Mouse (Mus musculus) liver, postnatal 0 days (tissue): Measurements from ENCODE around the gene Slc4a10.

Experiments
- CTCF ChIP-seq: sonication (generic); IDR thresholded peaks from 2 replicates; pipeline ENCODE4 v1.5.1; 2016; ENCODE audit warnings: antibody characterized with exemption, low read depth
- EP300 ChIP-seq: IDR thresholded peaks from 2 replicates; pipeline ENCODE4 v1.6.1; 2016; ENCODE audit warnings: antibody characterized with exemption, low read depth, mild to moderate bottlenecking

DNA sequence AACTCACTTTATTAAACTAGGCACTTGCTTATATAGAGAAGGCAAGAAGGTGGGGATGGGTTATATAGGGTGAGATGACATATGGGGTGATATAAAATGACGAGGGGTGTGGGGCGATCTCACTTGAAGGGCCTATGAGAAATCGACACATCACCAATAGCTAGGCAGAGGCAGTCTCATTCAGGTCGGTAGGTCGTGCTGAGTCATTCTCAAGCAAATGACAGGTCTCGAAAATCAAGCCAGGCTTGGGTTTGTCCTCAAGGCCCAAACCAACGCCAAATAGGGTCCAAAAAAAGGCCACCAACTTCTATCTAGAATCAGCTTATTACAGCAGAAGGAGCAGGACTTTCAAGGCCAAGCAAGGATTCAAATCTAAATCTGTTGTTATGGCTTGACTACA is 233.5 kb downstream of the Slc4a10 start:
- TF ChIP-seq CTCF (no peak), EP300 (no peak)
